Mouse (Mus musculus) thymus, postnatal 25 days (tissue): Measurements from ENCODE around the gene Pja2.
"Not testable (repeated sequence)": the region's sequence is repeated elsewhere in the genome, so short reads cannot be mapped to it uniquely, and the experiment has no call there.

ENCODE experiments used
- DNase-seq: peaks from one replicate; pipeline ENCODE4 v3.0.0; 2022

Pja2 gene

DNA sequence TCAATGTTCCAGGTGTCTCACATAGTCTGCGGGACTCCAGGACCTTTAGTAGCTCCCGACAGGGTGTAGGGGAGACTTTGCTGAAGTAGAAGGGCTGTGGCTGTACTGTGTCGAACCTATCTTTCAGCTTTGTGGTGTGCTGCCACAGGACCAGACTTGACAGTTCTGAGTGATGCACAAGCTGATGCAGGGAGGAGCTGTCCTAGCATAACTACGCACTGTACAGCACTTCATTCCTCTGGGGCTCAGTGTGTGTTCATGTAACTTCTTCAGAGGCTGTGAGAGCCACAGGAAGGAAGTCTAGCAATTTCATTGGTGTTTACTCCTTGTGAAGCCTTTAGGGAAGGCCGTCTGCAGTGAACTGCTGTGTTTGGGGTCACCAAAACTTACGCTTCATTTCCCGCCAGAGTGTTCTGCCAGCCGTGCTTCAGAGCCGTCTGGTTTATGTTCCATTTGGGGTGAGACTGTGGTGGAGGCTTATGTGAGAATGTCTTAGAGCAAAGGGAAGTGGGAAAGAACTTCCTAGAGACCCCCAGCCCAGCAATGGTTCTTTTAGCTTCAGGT is 54.0 kb downstream of the Pja2 start:
- no peak for DNase-seq

- no peak for DNase-seq
Measured at GRCm38 (mm10) chr17:64276666-64277065, 55.0 kb downstream of the Pja2 start.

- DNase-seq, result no peak
Measured at GRCm38 (mm10) chr17:64275188-64275587, 56.5 kb downstream of the Pja2 start.

DNA sequence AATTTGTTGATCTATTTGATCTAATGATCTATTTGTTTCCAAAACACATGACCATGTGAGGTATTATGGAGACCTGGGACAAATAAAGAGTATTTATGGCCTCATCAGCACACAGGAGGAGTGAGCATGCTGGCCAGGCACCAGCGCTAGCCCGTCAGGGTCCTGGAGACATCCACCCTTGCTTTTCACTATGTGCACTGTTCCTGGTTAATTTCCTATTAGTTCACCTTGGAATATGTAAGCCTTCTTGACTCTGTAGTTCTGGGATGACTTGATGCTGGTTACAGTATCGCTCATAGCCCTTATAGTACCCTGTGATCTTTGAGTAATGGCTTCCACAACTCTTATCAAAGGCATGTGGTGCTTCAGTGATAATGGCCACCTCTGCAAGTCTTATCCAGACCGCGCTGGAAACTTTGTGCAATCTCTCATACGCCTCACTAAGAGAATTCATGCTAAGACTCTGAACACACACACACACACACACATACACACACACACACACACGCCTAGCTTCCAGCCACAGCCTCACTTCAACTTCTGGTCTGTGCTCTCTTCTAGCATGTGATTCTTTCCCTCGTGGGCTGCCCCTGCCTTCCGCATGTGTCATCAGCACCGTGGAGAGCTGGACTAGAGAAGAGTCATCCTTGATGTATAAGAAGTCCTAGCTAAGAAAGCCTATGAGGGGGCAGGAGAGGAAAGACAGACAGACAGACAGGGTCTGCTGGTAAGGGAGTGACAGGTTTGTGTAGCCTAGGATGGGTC is 57.2 kb downstream of the Pja2 start:
- no peak for DNase-seq

DNA sequence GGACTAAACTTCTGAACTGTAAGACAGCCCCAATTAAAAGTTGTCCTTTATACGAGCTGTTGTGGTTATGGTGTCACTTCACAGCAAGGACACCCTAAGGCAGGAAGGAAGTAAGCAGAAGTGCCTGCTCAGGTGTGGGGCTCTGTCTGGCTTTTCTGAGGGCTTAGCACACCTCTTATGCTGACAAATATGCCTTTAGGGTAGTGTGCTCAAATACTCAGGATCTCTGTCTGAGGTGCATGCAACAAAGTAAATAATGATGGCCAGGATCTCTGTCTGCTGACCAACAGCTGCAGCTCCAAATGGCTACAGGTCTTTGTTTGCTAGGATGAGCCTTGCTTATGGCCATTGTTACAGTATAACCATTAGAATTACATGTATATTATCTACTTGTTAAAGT is 71.1 kb downstream of the Pja2 start:
- no peak for DNase-seq

GRCm38 (mm10) chr17:64248246-64248645 is 83.5 kb downstream of the Pja2 start:
- peak; percentile 12 for DNase-seq

DNA sequence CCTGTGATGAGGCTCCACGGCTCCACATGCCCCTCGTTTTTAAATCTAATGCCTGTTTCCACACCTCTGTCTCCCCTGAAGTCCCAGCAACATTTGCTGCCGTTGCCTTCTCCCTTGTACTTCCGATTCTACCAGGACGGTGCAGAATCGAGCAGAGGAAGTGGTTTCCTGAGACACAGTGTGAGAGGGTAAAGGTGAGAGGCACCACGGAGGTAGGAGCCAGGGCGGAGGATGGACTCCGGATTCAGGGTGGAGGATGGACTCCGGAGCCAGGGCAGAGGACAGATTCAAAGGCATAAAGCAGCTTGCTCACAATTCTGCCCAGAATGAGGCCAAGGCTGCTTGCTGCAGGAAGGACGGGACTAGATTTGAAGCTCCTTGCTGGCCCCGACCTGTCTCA is 88.8 kb downstream of the Pja2 start:
- peak; percentile 6 for DNase-seq

DNA sequence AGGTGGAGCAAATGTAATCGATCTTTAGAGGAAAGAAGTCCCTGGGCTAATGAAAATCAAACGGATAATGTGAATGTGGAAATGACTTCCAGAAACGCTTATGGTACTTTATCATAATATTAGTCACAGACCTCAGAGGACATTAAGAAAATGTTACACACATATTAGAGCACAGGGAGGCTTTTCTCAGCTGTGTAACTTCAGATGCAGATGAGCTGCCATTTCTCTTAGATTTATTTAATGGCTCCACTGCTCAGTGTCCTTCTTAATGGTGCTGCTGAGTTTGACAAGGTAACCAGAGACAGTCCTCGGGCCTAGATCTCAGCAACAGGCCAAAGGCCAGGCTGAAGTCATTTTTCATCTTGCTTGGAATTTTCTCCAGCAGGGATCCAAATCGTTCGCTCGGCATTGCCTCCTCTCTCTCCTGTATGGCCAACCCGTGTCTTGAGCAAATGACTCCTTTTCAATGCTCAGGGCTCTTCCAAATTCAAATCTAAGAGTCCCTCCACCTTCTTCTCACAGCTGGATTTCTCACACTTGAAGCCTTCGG is 89.3 kb downstream of the Pja2 start:
- no peak for DNase-seq

DNA sequence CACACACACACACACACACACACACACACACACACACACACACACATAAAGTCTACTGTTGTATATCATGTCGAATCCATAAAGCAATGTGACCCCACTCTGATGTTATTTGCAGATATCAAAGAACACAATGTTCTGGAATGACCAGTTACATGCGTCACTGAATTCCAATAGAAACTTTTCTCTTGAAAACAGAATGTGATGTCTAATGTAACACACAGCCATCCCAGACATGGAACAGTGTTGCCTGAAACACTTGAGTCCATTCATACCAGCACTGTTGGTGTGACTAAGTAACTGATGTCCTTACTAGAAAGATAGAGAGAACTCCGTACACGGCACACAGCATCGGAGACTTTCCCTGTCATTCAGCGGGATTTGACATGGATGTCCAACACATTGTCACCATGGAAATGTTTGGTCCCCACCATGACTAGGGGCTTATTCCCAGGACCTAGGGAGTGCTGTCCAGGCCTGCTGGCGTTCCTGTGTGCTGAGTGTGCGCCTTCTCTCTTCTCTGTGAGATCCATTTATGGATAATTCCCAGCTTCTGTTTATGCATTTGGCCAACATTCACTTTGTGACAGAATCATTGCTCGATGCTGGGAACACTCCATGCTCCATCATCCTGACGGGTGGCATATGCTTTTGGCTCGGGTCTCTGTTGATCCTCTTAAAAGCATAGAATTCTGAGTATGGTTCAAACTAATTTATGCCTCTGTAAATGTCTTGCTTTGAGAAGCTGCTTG is 90.0 kb downstream of the Pja2 start:
- no peak for DNase-seq

DNA sequence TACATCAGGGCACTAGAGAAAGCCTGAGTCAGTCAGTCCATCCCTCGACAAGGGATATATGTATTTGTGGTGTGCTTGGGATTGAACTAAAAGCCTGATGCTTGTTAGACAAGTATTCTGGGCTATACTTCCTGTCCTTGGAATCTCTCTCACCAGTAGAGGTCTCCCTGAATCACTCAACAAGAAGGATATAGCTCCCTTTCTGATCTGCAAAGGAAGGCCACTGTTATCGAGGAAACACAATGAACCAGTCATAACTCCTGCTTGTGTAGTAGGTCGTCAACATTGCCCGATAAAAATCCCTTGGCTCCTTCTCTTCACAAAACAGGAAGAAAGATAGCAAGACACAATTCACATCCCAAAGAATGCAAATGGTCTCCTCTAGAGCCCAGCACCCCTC is 99.6 kb downstream of the Pja2 start:
- no peak for DNase-seq

GRCm38 (mm10) chr17:64231637-64232036 is 100.1 kb downstream of the Pja2 start:
- DNase-seq, result not testable (repeated sequence)

DNA sequence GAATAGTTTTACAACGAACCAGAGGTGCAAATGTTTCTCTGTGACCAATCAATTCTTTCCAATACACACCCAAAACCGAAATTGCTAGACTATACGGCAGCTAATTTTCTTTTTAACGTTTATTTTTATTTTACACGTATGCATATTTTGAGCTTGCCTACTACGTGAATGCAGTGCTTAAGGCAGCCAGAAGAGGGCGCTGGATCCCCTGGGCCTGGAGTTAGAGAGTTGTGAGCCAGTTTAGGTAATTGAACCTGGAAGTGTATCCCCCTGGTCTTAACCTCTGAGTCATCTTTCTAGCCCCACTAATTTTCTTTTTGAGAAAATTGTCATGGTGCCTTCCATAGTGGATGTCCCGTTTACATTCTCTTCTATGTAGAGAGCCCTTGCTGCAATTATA is 100.5 kb downstream of the Pja2 start:
- DNase-seq, result peak; percentile 16
